Mouse (Mus musculus) cerebellum, adult 2 months (tissue): ENCODE measurements around the gene Cidec. TPM values are rescaled to one million over a fixed set of nuclear protein-coding genes. Genes with fewer than 3 reads are reported as not detected.

ENCODE experiments used
- DNase-seq, 2 experiments: peaks; one replicate each; pipeline ENCODE4 v3.0.0; 2021
- H3K27ac ChIP-seq: fragments of 200-500 bp; 2 replicates; pipeline ENCODE4 v1.5.1; 2012; ENCODE audit warnings: low read length, control low read depth, inconsistent platforms; ENCODE audit not compliant: insufficient read depth
- H3K27me3 ChIP-seq: fragments of 200-500 bp; 2 replicates; pipeline ENCODE4 v1.6.1; 2012; ENCODE audit warnings: inconsistent platforms, mild to moderate bottlenecking, low read length, moderate library complexity; ENCODE audit not compliant: control insufficient read depth, insufficient read depth
- H3K4me1 ChIP-seq: fragments of 200-500 bp; 2 replicates; pipeline ENCODE4 v1.6.1; 2011; ENCODE audit warnings: low read length; ENCODE audit not compliant: control insufficient read depth, insufficient read depth
- H3K4me3 ChIP-seq: fragments of 200-500 bp; replicated peaks from 2 replicates; pipeline ENCODE3; 2011; ENCODE audit warnings: mild to moderate bottlenecking, low read depth, low read length, control low read depth; ENCODE audit not compliant: insufficient read depth
- CTCF ChIP-seq: fragments of 200-500 bp; IDR thresholded peaks from 2 replicates; pipeline ENCODE4 v1.5.1; 2011; ENCODE audit warnings: low read depth, mild to moderate bottlenecking, control low read depth, low read length, moderate library complexity, borderline replicate concordance; ENCODE audit not compliant: insufficient read depth
- POLR2A ChIP-seq: fragments of 200-500 bp; IDR thresholded peaks from 2 replicates; pipeline ENCODE4 v1.6.1; 2011; ENCODE audit warnings: low read length, control low read depth, borderline replicate concordance; ENCODE audit not compliant: insufficient read depth
- WGBS: fragments of 180-500 bp; shearing (Covaris S2); methylation state at CpG from one replicate; pipeline ENCODE4 v1.1.7; 2018; 5-methylcytosine and 5-hydroxymethylcytosine counted together
- polyA plus RNA-seq: library from polyadenylated mRNA; depleted of rRNA; stranded (reverse); fragments of >200 nt; gene quantifications from 2 replicates; pipeline ENCODE4 v1.2.3, GENCODE M21; 2012

Cidec gene
- polyA plus RNA-seq, 1 experiment: 0.10 TPM

DNA sequence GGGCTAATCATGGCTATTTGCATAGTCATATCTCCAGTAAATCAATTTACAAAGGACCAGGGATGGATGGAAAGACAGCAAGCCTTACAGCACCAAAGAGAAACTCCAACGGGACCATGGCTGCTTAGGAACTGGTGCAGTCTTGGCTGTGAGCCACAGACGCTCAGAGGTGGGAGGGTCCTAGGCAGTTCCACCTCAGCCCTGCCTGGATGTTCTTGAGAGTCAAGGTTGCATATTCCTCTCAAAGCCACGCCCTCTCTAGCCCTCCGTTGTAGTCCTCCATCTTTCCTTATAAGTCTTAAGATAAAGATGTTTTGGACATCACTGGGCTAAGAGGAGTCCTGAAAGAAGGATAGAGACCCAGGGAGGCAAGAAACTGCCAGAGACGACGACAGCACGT lies 28.5 kb upstream of the Cidec start:
- DNase-seq: no peak
- H3K27ac ChIP-seq: no peak overlapping the region
- H3K4me1 ChIP-seq: no peaks in the 10 kb centered on the region
- H3K27me3 ChIP-seq: no peaks in the 10 kb centered on the region
- TF ChIP-seq CTCF: no peak
- TF ChIP-seq POLR2A: no peak
- no peak overlapping the region for H3K4me3 ChIP-seq
- 54% methylated on average over 7 of the region's 7 CpGs for WGBS

DNA sequence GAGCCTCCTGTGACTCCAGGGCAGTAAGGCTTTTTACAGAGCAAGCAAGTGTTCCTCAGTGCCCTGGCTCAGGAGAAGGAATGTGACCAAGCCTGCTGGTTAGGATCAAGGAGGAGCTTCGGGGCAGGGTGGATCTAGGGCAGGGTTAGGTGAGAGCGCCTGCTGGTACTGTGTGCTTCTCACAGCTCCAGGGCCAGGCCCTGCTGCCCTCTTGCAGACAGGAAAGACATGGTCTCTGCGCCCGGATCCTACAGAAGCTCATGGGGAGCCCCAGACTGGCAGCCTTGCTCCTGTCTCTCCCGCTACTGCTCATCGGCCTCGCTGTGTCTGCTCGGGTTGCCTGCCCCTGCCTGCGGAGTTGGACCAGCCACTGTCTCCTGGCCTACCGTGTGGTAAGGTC lies 23.1 kb upstream of the Cidec start:
- DNase-seq: peak; percentile 50 to 63
- peak overlapping the region; percentile 22; the same call in 1 of the 2 replicates for H3K27ac ChIP-seq
- H3K4me1 ChIP-seq: no peaks in the 10 kb centered on the region; the same call in 1 of the 2 replicates
- WGBS: 9% methylated on average over 10 of the region's 10 CpGs
- H3K4me3 ChIP-seq: peak overlapping the region; percentile 51
- TF ChIP-seq POLR2A (no peak), CTCF (no peak)
- no peaks in the 10 kb centered on the region for H3K27me3 ChIP-seq

- H3K27me3 ChIP-seq: no peaks in the 10 kb centered on the region
- 76% methylated on average over 10 of the region's 10 CpGs for WGBS
- no peak for TF ChIP-seq CTCF
- TF ChIP-seq POLR2A: no peak
- peak within 1 kb of the TSS; percentile 22; the same call in 1 of the 2 replicates for H3K27ac ChIP-seq
- peak within 1 kb of the TSS; percentile 51 for H3K4me3 ChIP-seq
- no peak for DNase-seq
- no peaks in the 10 kb centered on the region; the same call in 1 of the 2 replicates for H3K4me1 ChIP-seq
Measured at GRCm38 (mm10) chr6:113457952-113458534, 22.5 kb upstream of the Cidec start, which contains the start of gene Il17re. Gene Il17re, plus strand, starts transcription at chr6:113458484.

DNA sequence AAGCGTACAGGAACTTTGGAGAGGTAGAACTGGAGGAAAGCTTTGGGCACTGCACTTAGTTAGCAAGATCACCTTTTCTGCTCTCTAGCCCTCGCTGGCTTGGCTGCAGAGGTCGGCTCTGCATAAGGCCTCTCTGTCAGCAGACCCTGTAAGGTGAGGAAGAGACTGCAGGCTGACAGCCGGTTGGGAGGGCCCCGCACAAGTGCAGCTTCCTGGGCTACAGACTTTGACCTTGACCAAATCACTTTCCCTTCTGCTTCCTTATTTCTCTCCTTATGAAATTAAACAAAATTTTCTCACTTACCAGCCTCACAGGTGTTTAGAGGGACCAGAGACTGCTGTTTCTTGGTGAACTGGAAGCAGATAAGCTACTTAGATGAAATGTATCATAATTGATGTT lies 19.4 kb upstream of the Cidec start:
- TF ChIP-seq CTCF (no peak), POLR2A (no peak)
- no peak overlapping the region for H3K4me3 ChIP-seq
- H3K27me3 ChIP-seq: no peaks in the 10 kb centered on the region
- no peak for DNase-seq
- H3K4me1 ChIP-seq: no peaks in the 10 kb centered on the region; the same call in 1 of the 2 replicates
- H3K27ac ChIP-seq: no peak overlapping the region
- WGBS: 77% methylated on average over 5 of the region's 5 CpGs

GRCm38 (mm10) chr6:113451839-113452238 lies 16.3 kb upstream of the Cidec start:
- H3K4me1 ChIP-seq: peaks cover 5% of the 10 kb centered on the region; the same call in 1 of the 2 replicates
- no peak overlapping the region for H3K27ac ChIP-seq
- DNase-seq: no peak
- no peak overlapping the region for H3K4me3 ChIP-seq
- TF ChIP-seq CTCF (no peak), POLR2A (no peak)
- 8% methylated on average over 2 of the region's 2 CpGs for WGBS
- no peaks in the 10 kb centered on the region for H3K27me3 ChIP-seq

GRCm38 (mm10) chr6:113447639-113448038 lies 12.1 kb upstream of the Cidec start:
- Histone ChIP-seq H3K4me3 (no peak overlapping the region), H3K4me1 (peaks cover 7% of the 10 kb centered on the region; the same call in 1 of the 2 replicates), H3K27ac (no peak overlapping the region), H3K27me3 (no peaks in the 10 kb centered on the region)
- TF ChIP-seq CTCF (no peak), POLR2A (no peak)
- peak in 1 of 2 experiments; percentile 49 for DNase-seq
- 11% methylated on average over 4 of the region's 4 CpGs for WGBS

DNA sequence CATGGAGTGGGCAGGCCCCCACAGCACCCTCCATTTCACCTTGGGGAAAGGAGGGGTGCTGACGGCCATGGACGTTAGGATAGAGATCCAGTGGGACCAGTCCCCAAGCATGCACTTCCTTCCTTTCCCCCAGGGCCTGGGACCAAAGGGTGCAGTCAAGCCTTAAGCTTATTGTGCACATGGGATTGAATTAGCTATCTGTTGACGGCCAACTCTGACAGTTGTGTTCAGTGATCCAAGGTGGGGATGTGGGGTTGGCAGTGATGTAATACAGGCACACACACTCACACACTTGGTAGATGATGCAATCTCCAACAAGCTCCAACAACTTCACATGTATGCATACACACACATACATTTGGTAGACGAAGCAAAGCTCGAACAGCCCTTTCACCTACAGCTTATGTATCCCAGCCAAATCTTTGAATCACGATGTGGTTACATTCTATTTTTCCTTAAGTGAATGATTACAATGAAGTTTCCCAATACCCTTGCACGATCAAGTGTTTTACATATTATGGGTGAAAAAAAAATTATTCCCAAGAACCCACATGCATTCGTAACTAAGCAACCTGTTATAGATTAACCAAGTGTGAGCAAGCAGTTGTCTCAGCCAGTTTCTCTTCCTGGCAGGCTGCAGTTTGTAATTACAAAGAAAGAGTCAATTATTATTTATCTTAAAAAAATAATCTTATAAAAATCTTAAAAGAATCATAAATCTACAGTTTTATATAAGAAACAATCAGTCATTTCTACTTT lies 8.8 kb upstream of the Cidec start:
- no peak overlapping the region for H3K4me3 ChIP-seq
- no peaks in the 10 kb centered on the region for H3K27me3 ChIP-seq
- DNase-seq: no peak
- 62% methylated on average over 8 of the region's 8 CpGs for WGBS
- TF ChIP-seq CTCF (no peak), POLR2A (no peak)
- peaks cover 7% of the 10 kb centered on the region; the same call in 1 of the 2 replicates for H3K4me1 ChIP-seq
- no peak overlapping the region for H3K27ac ChIP-seq
